Mouse (Mus musculus): ENCODE data around the gene Capn7. TPM values are rescaled to one million over a fixed set of nuclear protein-coding genes. Genes with fewer than 3 reads are reported as not detected.

Capn7 gene
- total RNA-seq (2023) = 10 to 100 TPM; 23.1 to 23.2 TPM

DNA sequence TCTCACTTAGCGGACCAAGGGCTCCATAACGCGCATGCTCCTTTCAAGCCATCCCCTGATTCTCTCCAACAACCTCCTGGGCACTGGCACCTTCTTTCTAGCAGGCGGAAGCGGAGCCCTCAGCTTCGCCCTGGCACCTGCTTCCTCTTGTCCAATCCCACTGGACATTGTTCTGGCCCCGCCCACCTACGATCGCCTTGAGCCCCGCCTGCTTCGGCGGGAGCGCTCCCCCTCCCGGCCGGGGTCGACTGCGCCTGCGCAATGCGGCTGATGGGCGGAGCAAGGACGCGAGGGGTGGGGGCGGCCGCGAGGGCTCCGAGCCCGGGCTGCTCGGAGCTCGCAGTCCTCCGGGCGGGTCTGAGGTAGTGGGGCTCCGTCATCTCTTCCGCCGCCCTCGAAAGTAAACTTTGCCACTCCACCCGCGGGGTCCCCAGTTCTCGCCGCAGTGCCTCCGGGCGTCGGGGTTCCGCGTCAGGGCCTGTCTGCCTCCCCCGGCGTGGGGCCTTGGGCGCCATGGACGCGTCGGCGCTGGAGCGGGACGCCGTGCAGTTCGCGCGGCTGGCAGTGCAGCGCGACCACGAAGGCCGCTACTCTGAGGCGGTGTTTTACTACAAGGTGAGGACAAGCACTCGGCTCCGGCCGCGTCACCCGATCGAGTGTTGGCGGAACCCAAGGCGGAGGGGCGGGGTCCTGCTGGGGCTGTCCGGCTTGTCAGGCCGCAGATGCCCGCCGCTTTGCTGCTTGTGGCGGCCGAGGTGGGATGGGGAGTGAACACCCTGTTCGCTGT is at the start of gene Capn7:
Capn7 (plus strand) TSS at position 270 of the 787 bp plus-strand sequence.

DNA sequence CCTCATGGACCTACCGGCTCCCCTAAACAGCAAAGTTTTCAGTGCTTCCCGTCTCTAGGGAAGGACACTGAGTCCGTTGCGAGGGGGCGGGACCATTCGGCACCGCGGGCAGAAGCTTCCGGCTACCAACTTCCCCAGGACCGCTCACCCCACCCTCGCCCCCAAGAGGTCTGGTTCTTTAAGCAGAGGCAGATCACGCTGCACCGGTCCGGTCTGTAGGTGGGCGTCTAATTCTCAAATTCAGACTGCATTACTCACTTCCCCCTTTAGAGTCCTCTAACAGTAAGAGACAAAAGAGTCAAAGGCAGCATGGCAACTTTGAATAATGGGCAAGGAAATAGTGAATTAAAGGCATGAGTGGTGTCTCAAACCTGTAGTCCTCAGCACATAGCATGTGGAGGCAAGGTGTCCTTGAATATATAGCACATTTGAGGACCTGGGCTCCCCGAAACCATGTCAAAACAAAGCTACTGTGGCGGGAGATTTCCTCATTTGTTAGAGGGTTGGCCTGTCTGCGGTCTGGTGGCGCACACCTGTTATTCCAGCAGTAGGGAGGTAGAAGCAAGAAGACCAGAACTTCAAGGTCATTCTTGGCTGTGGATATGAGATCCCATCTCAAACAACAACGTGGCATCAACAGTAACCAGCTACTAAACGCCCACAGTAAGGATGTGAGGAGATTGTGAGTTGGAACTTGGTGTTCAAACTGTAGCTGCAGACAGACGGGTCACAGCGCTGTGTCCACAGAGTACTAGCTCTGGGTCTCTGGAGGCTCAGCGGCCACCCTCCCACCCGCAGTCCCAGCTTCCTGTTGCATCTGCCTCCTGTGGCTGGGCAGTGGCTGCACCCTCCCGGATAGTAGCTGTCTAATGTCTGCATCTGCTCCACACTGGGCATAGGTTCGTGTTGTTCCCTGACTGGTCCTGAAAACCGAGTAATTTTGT is 12.3 kb upstream of the Capn7 start, which contains the start of gene Dnah1:
Dnah1 (minus strand) TSS at position 48 of the 944 bp plus-strand sequence.

Other genes starting within 250 kb of the Capn7 start
- gene Smim4, start 207.7 kb upstream of the Capn7 start, total RNA-seq (2023) = 10 to 100 TPM; 43.2 to 63.8 TPM
- gene Nt5dc2, start 205.6 kb upstream of the Capn7 start, total RNA-seq (2023) = 10 to 100 TPM; 15.2 to 18.0 TPM
- gene Stab1, start 168.0 kb upstream of the Capn7 start, total RNA-seq (2023) = 1 to 10 TPM; 2.8 to 3.7 TPM
- 1 to 10 TPM; 1.0 to 2.1 TPM for gene Tnnc1, start 128.3 kb upstream of the Capn7 start, total RNA-seq (2023)
- gene Nisch, start 119.7 kb upstream of the Capn7 start, total RNA-seq (2023) = 100 to 1,000 TPM; 298 to 310 TPM
- gene Sema3g, start 118.8 kb upstream of the Capn7 start, total RNA-seq (2023) = under 1 TPM; 0.20 to 0.38 TPM
- 1 to 10 TPM; 6.6 to 7.2 TPM for gene Phf7, start 85.3 kb upstream of the Capn7 start, total RNA-seq (2023)
- 10 to 100 TPM; 40.0 to 46.7 TPM for gene Bap1, start 85.2 kb upstream of the Capn7 start, total RNA-seq (2023)
- gene Dnah1, start 12.7 kb upstream of the Capn7 start, total RNA-seq (2023) = under 1 TPM in 1 of 2 experiments, not detected in 1; 0.02 TPM
- gene Sh3bp5, start 99.4 kb downstream of the Capn7 start, total RNA-seq (2023) = 10 to 100 TPM; 84.9 to 88.2 TPM
- 10 to 100 TPM; 24.2 to 27.3 TPM for gene Eaf1, start 157.8 kb downstream of the Capn7 start, total RNA-seq (2023)
- 10 to 100 TPM; 36.1 to 42.0 TPM for gene Mettl6, start 158.4 kb downstream of the Capn7 start, total RNA-seq (2023)

Data from neutrophil, adult 83 days (primary cell).